8 mouse cellular contexts compared by ENCODE assay signal in the genomic region with DNA sequence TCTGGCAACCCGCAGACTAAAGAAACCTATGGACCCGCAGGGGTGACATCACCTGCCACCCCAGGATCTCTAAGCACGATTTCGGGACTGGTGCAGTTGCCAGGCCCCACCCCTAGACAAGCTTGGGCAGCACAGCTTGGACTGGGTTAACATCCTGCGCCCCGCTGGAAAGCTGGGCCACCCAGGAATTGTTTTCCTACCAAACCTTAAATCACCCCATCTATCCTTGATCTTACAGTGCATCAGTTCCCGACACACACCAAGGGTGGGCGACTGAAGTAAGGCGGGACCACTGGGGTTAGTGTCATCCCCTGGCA. TPM values are rescaled to one million over a fixed set of nuclear protein-coding genes. Genes with fewer than 3 reads are reported as not detected.
A peak's percentile ranks its signal among the peaks of the same experiment; 100 is the strongest.
DNase-seq lines count a peak whose midpoint lies in the region; ATAC-seq lines count a peak whose summit lies in the region.

No protein-coding gene starts in this region.

- peaks cover 58% of the 10 kb centered on the region for H3K4me1 ChIP-seq in kidney, embryonic 15.5 days
- peaks cover 75% of the 10 kb centered on the region for H3K4me1 ChIP-seq in embryonic facial prominence, embryonic 10.5 days
- H3K4me1 ChIP-seq in hindbrain, embryonic 14.5 days (replicated peaks; ENCODE audit: control insufficient read depth, insufficient read depth, low read length) = peaks cover 23% of the 10 kb centered on the region
- H3K4me1 ChIP-seq in midbrain, embryonic 13.5 days (replicated peaks) = peaks cover 53% of the 10 kb centered on the region

- H3K4me2 ChIP-seq in kidney, embryonic 15.5 days = peak overlapping the region; percentile 96
- peak overlapping the region; percentile 87 for H3K4me2 ChIP-seq in hindbrain, embryonic 14.5 days (replicated peaks)
- peak overlapping the region; percentile 97 for H3K4me2 ChIP-seq in midbrain, embryonic 13.5 days (replicated peaks)

- peaks cover 7% of the 10 kb centered on the region; the same call in 1 of the 2 replicates for H3K27me3 ChIP-seq in kidney, embryonic 15.5 days
- H3K27me3 ChIP-seq in embryonic facial prominence, embryonic 10.5 days (replicated peaks; ENCODE audit: low read depth, poor library complexity, severe bottlenecking) = peaks cover 67% of the 10 kb centered on the region
- no peaks in the 10 kb centered on the region for H3K27me3 ChIP-seq in hindbrain, embryonic 14.5 days (ENCODE audit: control insufficient read depth, insufficient read depth, low read length)
- H3K27me3 ChIP-seq in midbrain, embryonic 13.5 days = no peaks in the 10 kb centered on the region

- H3K9ac ChIP-seq in kidney, embryonic 15.5 days = peak overlapping the region; percentile 84
- H3K9ac ChIP-seq in hindbrain, embryonic 14.5 days = peak overlapping the region; percentile 71
- H3K9ac ChIP-seq in midbrain, embryonic 13.5 days (replicated peaks) = peak overlapping the region; percentile 87

- no peaks in the 10 kb centered on the region for H3K9me3 ChIP-seq in kidney, embryonic 15.5 days (replicated peaks)
- no peaks in the 10 kb centered on the region for H3K9me3 ChIP-seq in embryonic facial prominence, embryonic 10.5 days
- H3K9me3 ChIP-seq in hindbrain, embryonic 14.5 days (ENCODE audit: control insufficient read depth, low read length) = no peaks in the 10 kb centered on the region
- no peaks in the 10 kb centered on the region for H3K9me3 ChIP-seq in midbrain, embryonic 13.5 days

- no peak; the same call in none of the 2 replicates for ATAC-seq in kidney, embryonic 15.5 days (replicated peaks; ENCODE audit: low FRiP score)
- ATAC-seq in hindbrain, embryonic 14.5 days (ENCODE audit: low FRiP score) = peak; percentile 16; the same call in 1 of the 2 replicates
- peak; percentile 48 for ATAC-seq in midbrain, embryonic 13.5 days
- no peak for ATAC-seq in megakaryocyte-erythroid progenitor cell, adult 5-6 weeks (replicated peaks; ENCODE audit: low FRiP score, low TSS enrichment, poor library complexity, severe bottlenecking)

- peak overlapping the region; percentile 74 for H3K4me3 ChIP-seq in kidney, embryonic 15.5 days (replicated peaks)
- H3K4me3 ChIP-seq in embryonic facial prominence, embryonic 10.5 days = peak overlapping the region; percentile 71
- H3K4me3 ChIP-seq in hindbrain, embryonic 14.5 days (replicated peaks; ENCODE audit: low read length) = peak overlapping the region; percentile 58
- H3K4me3 ChIP-seq in midbrain, embryonic 13.5 days (replicated peaks) = peak overlapping the region; percentile 75

- no peak for DNase-seq in kidney, adult 18-20 months
- DNase-seq in embryonic facial prominence, embryonic 10.5 days (ENCODE audit: low spot score) = no peak
- no peak for DNase-seq in hindbrain, embryonic 14.5 days (ENCODE audit: low spot score)
- no peak for DNase-seq in MN1 (ENCODE audit: low spot score)
- DNase-seq in left cerebral cortex, adult 11 months (ENCODE audit: low spot score) = no peak

- no peaks in the 10 kb centered on the region for H3K36me3 ChIP-seq in kidney, embryonic 15.5 days
- H3K36me3 ChIP-seq in embryonic facial prominence, embryonic 10.5 days (replicated peaks) = no peaks in the 10 kb centered on the region
- no peaks in the 10 kb centered on the region for H3K36me3 ChIP-seq in hindbrain, embryonic 14.5 days (replicated peaks; ENCODE audit: control insufficient read depth, insufficient read depth)
- no peaks in the 10 kb centered on the region for H3K36me3 ChIP-seq in midbrain, embryonic 13.5 days

- 7% methylated on average over 9 of the region's 9 CpGs for WGBS in kidney, embryonic 15.5 days
- 4% methylated on average over 9 of the region's 9 CpGs for WGBS in embryonic facial prominence, embryonic 10.5 days
- WGBS in hindbrain, embryonic 14.5 days = 7% methylated on average over 9 of the region's 9 CpGs
- WGBS in midbrain, embryonic 13.5 days = 2% methylated on average over 9 of the region's 9 CpGs

- H3K27ac ChIP-seq in kidney, embryonic 15.5 days = peak overlapping the region; percentile 85
- H3K27ac ChIP-seq in embryonic facial prominence, embryonic 10.5 days (replicated peaks) = peak overlapping the region; percentile 86
- no peak overlapping the region for H3K27ac ChIP-seq in hindbrain, embryonic 14.5 days
- H3K27ac ChIP-seq in midbrain, embryonic 13.5 days = no peak overlapping the region; the same call in 1 of the 2 replicates

RNA-seq across cellular contexts. Expression of a gene that starts 50.5 kb away (rescaled TPM):
- 44.2 and 48.3 TPM in 2 replicates for polyA plus RNA-seq in kidney, embryonic 15.5 days (2015; fragmentation: Nextera tagmentation; extraction: Ambion mirVana)
- polyA plus RNA-seq in embryonic facial prominence, embryonic 10.5 days (2016; fragmentation: Nextera tagmentation; extraction: Ambion mirVana) = 29.6 and 34.6 TPM in 2 replicates
- polyA plus RNA-seq in hindbrain, embryonic 14.5 days (2014; fragmentation: Nextera tagmentation; extraction: Ambion mirVana) = 115 and 123 TPM in 2 replicates
- 88.4 and 93.5 TPM in 2 replicates for polyA plus RNA-seq in midbrain, embryonic 13.5 days (2015; fragmentation: Nextera tagmentation; extraction: Ambion mirVana)
- total RNA-seq in megakaryocyte-erythroid progenitor cell, adult 5-6 weeks (2014; fragmentation: Nextera tagmentation) = 7.2 TPM in 2 replicates
- total RNA-seq in megakaryocyte-erythroid progenitor cell, adult 5-6 weeks (2017) = 8.0 and 10.9 TPM in 2 replicates

Comparison
In these comparisons a context has a peak if more than half of its experiments do, and no peak if none do; other contexts are left out.
1. ATAC-seq: peak in hindbrain, embryonic 14.5 days (single experiment) and midbrain, embryonic 13.5 days (single experiment); none in kidney, embryonic 15.5 days (single experiment) and megakaryocyte-erythroid progenitor cell, adult 5-6 weeks (single experiment).
2. H3K27ac ChIP-seq: peak in kidney, embryonic 15.5 days (single experiment) and embryonic facial prominence, embryonic 10.5 days (single experiment); none in hindbrain, embryonic 14.5 days (single experiment) and midbrain, embryonic 13.5 days (single experiment).
3. Peak in every context shown above with its lines, with median percentiles within 50 percentile points of each other: H3K4me2 ChIP-seq, H3K4me3 ChIP-seq and H3K9ac ChIP-seq.